Mouse (Mus musculus) olfactory bulb, adult 2 months (tissue): ENCODE measurements around the gene Ccnjl.

ENCODE experiments used
- CTCF ChIP-seq: fragments of 200-500 bp; IDR thresholded peaks from 2 replicates; pipeline ENCODE4 v1.5.1; 2012; ENCODE audit warnings: low read depth, mild to moderate bottlenecking, low read length, moderate library complexity; ENCODE audit not compliant: insufficient read depth
- POLR2A ChIP-seq: fragments of 200-500 bp; IDR thresholded peaks from 2 replicates; pipeline ENCODE4 v1.6.1; 2012; ENCODE audit warnings: mild to moderate bottlenecking, low read depth, low read length, moderate library complexity; ENCODE audit not compliant: insufficient read depth

DNA sequence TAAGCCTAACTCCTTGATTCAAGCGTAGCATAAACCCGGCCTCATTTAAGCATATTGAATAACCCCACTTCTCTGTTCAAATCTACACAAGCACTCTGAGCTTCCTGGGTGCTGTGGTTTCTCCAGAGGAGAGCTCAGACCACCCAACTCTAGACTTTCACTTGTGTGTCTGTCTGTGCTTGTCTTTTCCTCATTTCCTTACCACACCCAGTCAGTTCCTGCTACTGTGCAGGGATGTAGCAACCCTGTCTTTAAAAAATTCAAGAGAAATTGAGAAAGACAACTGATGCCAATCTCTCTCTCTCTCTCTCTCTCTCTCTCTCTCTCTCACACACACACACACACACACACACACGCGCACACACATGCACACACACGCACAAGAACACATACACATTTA is 18.7 kb upstream of the Ccnjl start:
- no peak for TF ChIP-seq CTCF
- TF ChIP-seq POLR2A: no peak
